8 mouse cellular contexts compared by ENCODE assay signal in the genomic region with DNA sequence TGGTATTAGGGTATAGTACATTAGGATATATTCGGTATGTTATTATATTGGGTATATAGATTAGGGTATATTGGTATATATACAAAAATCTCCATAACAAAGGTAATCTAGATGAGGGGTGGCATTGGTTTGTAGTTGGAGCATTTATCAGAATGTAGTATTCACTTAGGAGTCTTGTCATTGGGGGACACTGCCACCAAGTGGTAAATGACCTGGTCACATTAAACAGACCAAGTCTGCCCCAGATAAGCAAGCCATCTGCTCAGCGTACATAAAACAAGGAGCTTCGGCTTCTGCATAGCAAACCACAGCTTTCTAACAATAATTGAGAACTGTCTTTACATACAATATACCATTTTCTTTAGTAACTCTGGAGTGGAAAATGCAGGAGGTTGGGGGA.
DNase-seq lines count a peak whose midpoint lies in the region; ATAC-seq and TF ChIP-seq lines count a peak whose summit lies in the region.

No protein-coding gene starts in this region.

- no peaks in the 10 kb centered on the region for H3K36me3 ChIP-seq in hindbrain, embryonic 14.5 days (replicated peaks; ENCODE audit: control insufficient read depth, insufficient read depth)
- H3K36me3 ChIP-seq in hindbrain, embryonic 13.5 days: no peaks in the 10 kb centered on the region
- H3K36me3 ChIP-seq in stomach, postnatal 0 days (ENCODE audit: control insufficient read depth, insufficient read depth, low read length): no peaks in the 10 kb centered on the region
- no peaks in the 10 kb centered on the region for H3K36me3 ChIP-seq in forebrain, embryonic 12.5 days (replicated peaks)

- peak; percentile 75 for TF ChIP-seq CTCF in stomach, postnatal 0 days (IDR thresholded peaks at IDR 0.05; ENCODE audit: low read depth)

- no peak overlapping the region for H3K4me3 ChIP-seq in hindbrain, embryonic 14.5 days (replicated peaks; ENCODE audit: low read length)
- H3K4me3 ChIP-seq in hindbrain, embryonic 13.5 days: no peak overlapping the region
- H3K4me3 ChIP-seq in stomach, postnatal 0 days (ENCODE audit: low read depth, low read length): no peak overlapping the region
- H3K4me3 ChIP-seq in forebrain, embryonic 12.5 days (replicated peaks): no peak overlapping the region

- no peaks in the 10 kb centered on the region for H3K4me1 ChIP-seq in hindbrain, embryonic 14.5 days (replicated peaks; ENCODE audit: control insufficient read depth, insufficient read depth, low read length)
- H3K4me1 ChIP-seq in hindbrain, embryonic 13.5 days (replicated peaks): no peaks in the 10 kb centered on the region
- no peaks in the 10 kb centered on the region for H3K4me1 ChIP-seq in stomach, postnatal 0 days (replicated peaks; ENCODE audit: control insufficient read depth, insufficient read depth)
- H3K4me1 ChIP-seq in forebrain, embryonic 12.5 days: no peaks in the 10 kb centered on the region

- 73% methylated on average over 3 of the region's 3 CpGs for WGBS in hindbrain, embryonic 14.5 days
- 80% methylated on average over 3 of the region's 3 CpGs for WGBS in hindbrain, embryonic 13.5 days
- WGBS in stomach, postnatal 0 days: 47% methylated on average over 3 of the region's 3 CpGs
- 84% methylated on average over 3 of the region's 3 CpGs for WGBS in forebrain, embryonic 12.5 days

- peak; percentile 70 for DNase-seq in hindbrain, embryonic 14.5 days (ENCODE audit: low spot score)
- DNase-seq in 416B (ENCODE audit: low read depth): peak; percentile 20
- peak; percentile 5 for DNase-seq in adrenal gland, adult 8-10 months
- peak; percentile 16 for DNase-seq in forelimb bud, embryonic 11.5 days (ENCODE audit: low read depth, low spot score)
- no peak for DNase-seq in stomach, postnatal 0 days (ENCODE audit: low spot score)

- H3K9ac ChIP-seq in hindbrain, embryonic 14.5 days: no peak overlapping the region
- H3K9ac ChIP-seq in hindbrain, embryonic 13.5 days: no peak overlapping the region
- H3K9ac ChIP-seq in stomach, postnatal 0 days (ENCODE audit: low read length): no peak overlapping the region
- no peak overlapping the region for H3K9ac ChIP-seq in forebrain, embryonic 12.5 days

- no peak overlapping the region for H3K27ac ChIP-seq in hindbrain, embryonic 14.5 days
- H3K27ac ChIP-seq in hindbrain, embryonic 13.5 days: no peak overlapping the region
- no peak overlapping the region for H3K27ac ChIP-seq in stomach, postnatal 0 days (replicated peaks)
- no peak overlapping the region for H3K27ac ChIP-seq in forebrain, embryonic 12.5 days

- no peak for TF ChIP-seq EP300 in stomach, postnatal 0 days (optimal IDR thresholded peaks at IDR 0.05)

- ATAC-seq in hindbrain, embryonic 14.5 days (ENCODE audit: low FRiP score): no peak
- no peak for ATAC-seq in hindbrain, embryonic 13.5 days (ENCODE audit: low FRiP score)
- no peak for ATAC-seq in stomach, postnatal 0 days (ENCODE audit: low FRiP score, low TSS enrichment)
- ATAC-seq in megakaryocyte-erythroid progenitor cell, adult 5-6 weeks (replicated peaks; ENCODE audit: low FRiP score, low TSS enrichment, poor library complexity, severe bottlenecking): no peak
- no peak for ATAC-seq in forebrain, embryonic 12.5 days (ENCODE audit: low FRiP score)

- no peaks in the 10 kb centered on the region for H3K27me3 ChIP-seq in hindbrain, embryonic 14.5 days (ENCODE audit: control insufficient read depth, insufficient read depth, low read length)
- H3K27me3 ChIP-seq in hindbrain, embryonic 13.5 days: no peaks in the 10 kb centered on the region
- no peaks in the 10 kb centered on the region for H3K27me3 ChIP-seq in stomach, postnatal 0 days (ENCODE audit: control insufficient read depth, insufficient read depth, low read length)
- no peaks in the 10 kb centered on the region for H3K27me3 ChIP-seq in forebrain, embryonic 12.5 days

- H3K4me2 ChIP-seq in hindbrain, embryonic 14.5 days (replicated peaks): no peak overlapping the region
- H3K4me2 ChIP-seq in hindbrain, embryonic 13.5 days: no peak overlapping the region
- H3K4me2 ChIP-seq in stomach, postnatal 0 days (replicated peaks; ENCODE audit: low read depth): no peak overlapping the region
- H3K4me2 ChIP-seq in forebrain, embryonic 12.5 days: no peak overlapping the region

- no peaks in the 10 kb centered on the region for H3K9me3 ChIP-seq in hindbrain, embryonic 14.5 days (ENCODE audit: control insufficient read depth, low read length)
- H3K9me3 ChIP-seq in hindbrain, embryonic 13.5 days: no peaks in the 10 kb centered on the region
- H3K9me3 ChIP-seq in stomach, postnatal 0 days (ENCODE audit: control insufficient read depth, low read length): no peaks in the 10 kb centered on the region
- no peaks in the 10 kb centered on the region for H3K9me3 ChIP-seq in forebrain, embryonic 12.5 days
